Mouse (Mus musculus): ENCODE data around the gene Knop1. TPM values are rescaled to one million over a fixed set of nuclear protein-coding genes. Genes with fewer than 3 reads are reported as not detected.

Gene Knop1
- polyA plus RNA-seq, 1 experiment from 2014 or later = 69.0 TPM

DNA sequence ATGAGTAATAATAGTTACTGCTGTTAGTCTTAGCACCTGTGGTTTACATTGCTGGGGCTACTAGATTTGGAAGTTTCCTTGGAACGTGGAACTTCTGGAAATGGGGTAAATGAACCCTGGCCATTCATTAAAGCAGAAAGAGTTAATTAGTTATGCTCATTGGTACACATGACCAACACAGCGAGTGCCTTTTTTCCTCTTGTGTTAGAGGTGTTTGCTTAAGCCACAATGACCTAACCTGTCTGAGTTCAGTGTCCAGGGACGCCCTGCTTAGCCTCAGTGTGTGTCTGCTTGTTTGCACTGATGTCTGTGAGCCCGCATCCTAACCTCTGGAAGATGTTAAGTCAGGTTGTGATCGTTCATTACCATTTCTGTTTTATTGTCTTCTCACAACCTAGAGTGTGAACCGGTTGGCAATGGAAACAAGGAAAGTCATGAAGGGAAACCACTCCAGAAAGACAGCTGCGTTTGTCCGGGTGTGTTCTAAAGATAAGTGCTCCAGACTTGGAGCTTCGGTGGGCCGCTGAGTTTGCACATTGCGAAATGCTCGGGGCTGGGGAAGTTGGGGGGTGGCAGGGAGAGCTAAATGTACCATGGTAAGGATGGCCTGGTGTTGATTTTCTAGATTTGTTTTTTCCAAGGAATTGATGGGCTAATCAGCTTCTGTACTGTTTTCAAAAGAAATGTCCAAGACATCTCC is 44.5 kb downstream of the Knop1 start:
- Histone ChIP-seq H3K4me1 (peaks cover 9% of the 10 kb centered on the region), H3K36me3 (replicated peaks) (peaks cover 25% of the 10 kb centered on the region; the same call in 1 of the 2 replicates), H3K4me3 (no peak overlapping the region), H3K9ac (no peak overlapping the region), H3K4me2 (no peak overlapping the region), H3K27me3 (replicated peaks) (no peaks in the 10 kb centered on the region), H3K27ac (no peak overlapping the region), H3K9me3 (no peaks in the 10 kb centered on the region)
- ATAC-seq (replicated peaks) = no peak
- WGBS = 88% methylated on average over 12 of the region's 12 CpGs

GRCm38 (mm10) chr7:118807899-118808298 is 48.2 kb downstream of the Knop1 start:
- Histone ChIP-seq H3K9ac (no peak overlapping the region), H3K4me1 (peaks cover 12% of the 10 kb centered on the region), H3K36me3 (replicated peaks) (peaks cover 14% of the 10 kb centered on the region; the same call in 1 of the 2 replicates), H3K9me3 (no peaks in the 10 kb centered on the region), H3K27me3 (replicated peaks) (no peaks in the 10 kb centered on the region), H3K4me3 (no peak overlapping the region), H3K4me2 (no peak overlapping the region), H3K27ac (no peak overlapping the region)
- no peak for ATAC-seq (replicated peaks)
- 81% methylated on average over 8 of the region's 8 CpGs for WGBS

- Histone ChIP-seq H3K9me3 (no peaks in the 10 kb centered on the region), H3K4me1 (peaks cover 12% of the 10 kb centered on the region), H3K36me3 (replicated peaks) (peaks cover 11% of the 10 kb centered on the region; the same call in 1 of the 2 replicates), H3K27ac (peak overlapping the region; percentile 46), H3K9ac (no peak overlapping the region), H3K4me2 (no peak overlapping the region), H3K27me3 (replicated peaks) (no peaks in the 10 kb centered on the region), H3K4me3 (no peak overlapping the region)
- WGBS = 46% methylated on average over 16 of the region's 16 CpGs
- peak; percentile 48; the same call in 1 of the 2 replicates for ATAC-seq (replicated peaks)
Observed at GRCm38 (mm10) chr7:118806631-118807411, 49.2 kb downstream of the Knop1 start.

DNA sequence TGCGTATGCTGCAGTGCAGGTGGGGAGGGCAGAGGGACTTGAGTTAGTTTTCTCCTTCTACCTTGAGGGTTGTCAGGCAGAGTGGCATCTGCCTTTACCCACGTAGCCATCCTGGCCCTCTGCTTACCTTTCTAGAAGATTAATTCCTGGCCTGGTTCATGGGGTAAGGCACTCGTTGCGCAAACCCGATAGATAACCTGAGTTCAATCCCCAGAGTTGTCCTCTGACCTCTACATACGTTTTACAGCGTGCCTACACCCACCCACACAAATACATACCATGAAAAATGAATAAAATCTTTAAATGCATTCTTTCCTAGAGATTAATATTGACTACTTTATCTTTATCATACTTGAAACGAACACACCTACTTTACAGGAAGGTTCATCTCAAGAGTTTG is 52.6 kb downstream of the Knop1 start:
- no peak overlapping the region for H3K4me2 ChIP-seq
- H3K4me3 ChIP-seq = no peak overlapping the region
- H3K27me3 ChIP-seq (replicated peaks) = no peaks in the 10 kb centered on the region
- no peak for ATAC-seq (replicated peaks)
- WGBS = 96% methylated on average over 8 of the region's 8 CpGs
- H3K9ac ChIP-seq = no peak overlapping the region
- H3K9me3 ChIP-seq = no peaks in the 10 kb centered on the region
- peaks cover 31% of the 10 kb centered on the region for H3K36me3 ChIP-seq (replicated peaks)
- H3K4me1 ChIP-seq = peaks cover 12% of the 10 kb centered on the region
- H3K27ac ChIP-seq = no peak overlapping the region

- 96% methylated on average over 3 of the region's 3 CpGs for WGBS
- no peak overlapping the region for H3K4me2 ChIP-seq
- peaks cover 37% of the 10 kb centered on the region for H3K36me3 ChIP-seq (replicated peaks)
- no peak for ATAC-seq (replicated peaks)
- H3K9ac ChIP-seq = no peak overlapping the region
- no peaks in the 10 kb centered on the region for H3K9me3 ChIP-seq
- peaks cover 5% of the 10 kb centered on the region for H3K4me1 ChIP-seq
- no peak overlapping the region for H3K4me3 ChIP-seq
- H3K27me3 ChIP-seq (replicated peaks) = no peaks in the 10 kb centered on the region
- no peak overlapping the region for H3K27ac ChIP-seq
Observed at GRCm38 (mm10) chr7:118801791-118802190, 54.3 kb downstream of the Knop1 start.

DNA sequence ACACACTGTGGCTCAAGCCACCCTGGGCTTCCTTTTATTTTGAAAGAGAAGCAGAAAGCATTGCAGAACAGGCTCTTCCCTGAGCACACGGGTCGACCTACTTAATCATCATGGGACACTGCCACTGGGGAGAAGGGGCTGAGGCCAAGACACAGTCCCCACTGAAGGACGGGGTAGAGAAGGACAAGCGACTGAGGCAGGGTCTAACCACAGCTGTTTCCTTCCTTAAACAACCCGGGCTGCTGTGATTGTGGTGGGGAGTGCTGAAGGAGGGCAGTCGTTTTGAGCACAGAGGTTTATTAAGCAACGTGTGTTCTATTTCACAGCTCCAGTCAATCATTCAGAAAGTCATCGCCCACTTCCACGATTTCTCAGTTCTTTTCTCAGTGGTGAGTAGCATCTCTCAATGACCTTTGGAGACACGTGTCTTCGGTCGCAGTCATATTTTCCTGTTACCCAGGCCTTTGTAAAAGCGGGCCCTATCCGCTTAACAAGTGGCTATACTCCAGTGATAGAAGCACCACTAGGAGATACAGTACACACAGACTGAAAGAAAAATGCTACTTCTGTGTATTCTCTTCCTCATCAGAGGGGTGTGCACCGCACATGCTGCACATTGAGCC is 55.8 kb downstream of the Knop1 start:
- 92% methylated on average over 15 of the region's 15 CpGs for whole genome bisulfite sequencing
- Histone ChIP-seq H3K27ac (no peak overlapping the region), H3K9me3 (no peaks in the 10 kb centered on the region), H3K4me1 (no peaks in the 10 kb centered on the region), H3K4me3 (no peak overlapping the region), H3K4me2 (no peak overlapping the region), H3K27me3 (replicated peaks) (no peaks in the 10 kb centered on the region), H3K36me3 (replicated peaks) (peaks cover 42% of the 10 kb centered on the region), H3K9ac (no peak overlapping the region)
- no peak for ATAC-seq (replicated peaks)

DNA sequence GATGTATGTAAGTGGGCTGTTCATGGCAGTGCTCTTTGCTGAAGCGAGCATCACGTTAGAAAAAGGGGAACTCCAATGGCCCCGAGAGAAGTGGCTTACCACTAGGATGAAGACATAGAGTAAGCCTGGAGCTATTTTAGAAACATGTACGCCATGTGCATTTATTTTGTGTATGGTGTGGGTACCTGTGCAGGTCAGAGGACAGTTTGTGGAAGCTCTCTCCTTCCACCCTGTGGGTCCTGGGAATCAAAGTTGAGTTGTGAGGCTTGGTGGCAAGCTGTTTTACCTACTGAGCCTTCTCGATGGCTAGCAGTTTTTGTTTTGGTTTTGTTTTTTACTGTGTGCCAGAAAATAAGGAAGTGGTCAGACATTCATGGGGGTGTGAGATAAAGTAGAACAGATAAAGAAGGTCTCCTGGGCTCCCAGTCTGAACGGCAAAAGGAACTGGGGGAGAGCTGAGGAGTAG is 57.9 kb downstream of the Knop1 start:
- Histone ChIP-seq H3K36me3 (replicated peaks) (peaks cover 43% of the 10 kb centered on the region), H3K4me3 (no peak overlapping the region), H3K4me2 (no peak overlapping the region), H3K4me1 (no peaks in the 10 kb centered on the region), H3K9me3 (no peaks in the 10 kb centered on the region), H3K9ac (no peak overlapping the region), H3K27me3 (replicated peaks) (no peaks in the 10 kb centered on the region), H3K27ac (no peak overlapping the region)
- 90% methylated on average over 6 of the region's 6 CpGs for WGBS
- no peak for ATAC-seq (replicated peaks)

GRCm38 (mm10) chr7:118797600-118797999 is 58.5 kb downstream of the Knop1 start:
- H3K9ac ChIP-seq = no peak overlapping the region
- ATAC-seq (replicated peaks) = no peak
- no peak overlapping the region for H3K4me2 ChIP-seq
- no peak overlapping the region for H3K4me3 ChIP-seq
- H3K36me3 ChIP-seq (replicated peaks) = peaks cover 46% of the 10 kb centered on the region
- no peaks in the 10 kb centered on the region for H3K4me1 ChIP-seq
- H3K9me3 ChIP-seq = no peaks in the 10 kb centered on the region
- WGBS = 79% methylated on average over 7 of the region's 7 CpGs
- no peak overlapping the region for H3K27ac ChIP-seq
- no peaks in the 10 kb centered on the region for H3K27me3 ChIP-seq (replicated peaks)

- Histone ChIP-seq H3K9me3 (no peaks in the 10 kb centered on the region), H3K27ac (no peak overlapping the region), H3K36me3 (replicated peaks) (peaks cover 54% of the 10 kb centered on the region), H3K4me3 (no peak overlapping the region), H3K27me3 (replicated peaks) (no peaks in the 10 kb centered on the region), H3K4me1 (no peaks in the 10 kb centered on the region), H3K4me2 (no peak overlapping the region), H3K9ac (no peak overlapping the region)
- WGBS = 92% methylated on average over 9 of the region's 9 CpGs
- no peak for ATAC-seq (replicated peaks)
Observed at GRCm38 (mm10) chr7:118796838-118797237, 59.2 kb downstream of the Knop1 start.

- Histone ChIP-seq H3K4me1 (no peaks in the 10 kb centered on the region), H3K9ac (no peak overlapping the region), H3K27me3 (replicated peaks) (no peaks in the 10 kb centered on the region), H3K36me3 (replicated peaks) (peaks cover 55% of the 10 kb centered on the region), H3K4me3 (no peak overlapping the region), H3K27ac (no peak overlapping the region), H3K9me3 (no peaks in the 10 kb centered on the region), H3K4me2 (no peak overlapping the region)
- WGBS = 93% methylated on average over 8 of the region's 8 CpGs
- no peak for ATAC-seq (replicated peaks)
Observed at GRCm38 (mm10) chr7:118795779-118796178, 60.3 kb downstream of the Knop1 start.

DNA sequence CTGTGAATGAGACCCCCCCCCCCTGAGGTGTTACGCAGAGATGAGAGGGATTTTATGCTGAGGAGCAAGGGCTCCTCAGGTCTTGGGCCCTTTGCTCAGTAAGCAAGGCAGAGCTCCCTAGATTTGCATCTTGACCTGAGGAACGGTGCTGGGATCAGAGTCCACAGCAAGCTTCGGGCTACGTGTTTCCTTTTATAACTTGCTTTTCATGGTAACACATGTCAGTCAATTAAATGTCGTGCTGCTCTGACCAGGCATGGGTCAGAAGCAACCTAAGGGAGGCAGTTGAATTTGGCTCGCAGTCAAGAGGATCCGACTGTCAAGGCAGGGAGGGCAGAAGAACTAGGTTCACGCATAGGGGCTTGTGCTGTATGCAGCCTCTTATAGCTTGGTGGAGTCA is 62.2 kb downstream of the Knop1 start:
- H3K4me3 ChIP-seq = no peak overlapping the region
- no peak overlapping the region for H3K9ac ChIP-seq
- no peaks in the 10 kb centered on the region for H3K27me3 ChIP-seq (replicated peaks)
- H3K27ac ChIP-seq = no peak overlapping the region
- no peaks in the 10 kb centered on the region for H3K4me1 ChIP-seq
- WGBS = 81% methylated on average over 8 of the region's 8 CpGs
- ATAC-seq (replicated peaks) = no peak
- no peaks in the 10 kb centered on the region for H3K9me3 ChIP-seq
- H3K36me3 ChIP-seq (replicated peaks) = peaks cover 36% of the 10 kb centered on the region
- H3K4me2 ChIP-seq = no peak overlapping the region

Measured in midbrain, embryonic 15.5 days (tissue).